Mouse (Mus musculus): ENCODE data around the gene Myo16. TPM values are rescaled to one million over a fixed set of nuclear protein-coding genes. Genes with fewer than 3 reads are reported as not detected.

Myo16 gene
- polyA plus RNA-seq, 1 experiment from 2014 or later = 0.35 TPM

DNA sequence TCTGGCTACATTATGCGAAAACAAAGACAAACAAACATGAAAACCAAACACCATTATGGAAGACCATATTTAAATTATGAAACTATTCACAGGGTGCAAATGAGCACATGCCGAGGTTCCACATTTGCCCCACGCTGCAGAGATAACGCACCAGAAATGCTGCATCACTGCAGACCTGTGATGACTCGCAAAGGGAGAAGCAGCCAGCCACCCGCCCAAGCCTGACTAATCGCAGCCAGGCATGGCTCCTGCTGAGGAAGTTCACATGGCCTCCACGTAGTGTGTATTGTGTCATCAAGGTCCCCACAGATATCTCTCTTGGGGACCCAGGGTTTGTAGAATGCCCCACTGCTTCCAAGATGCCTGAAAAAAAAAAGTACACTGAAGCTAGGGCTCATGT lies 529.4 kb downstream of the Myo16 start:
- Histone ChIP-seq H3K9ac (no peak overlapping the region), H3K9me3 (replicated peaks) (no peaks in the 10 kb centered on the region), H3K27ac (no peak overlapping the region), H3K4me1 (replicated peaks) (no peaks in the 10 kb centered on the region), H3K4me3 (no peak overlapping the region), H3K27me3 (0 out of 2 replicates have a peak, but pooled peaks cover 3% of the 10 kb centered on the region), H3K36me3 (no peaks in the 10 kb centered on the region), H3K4me2 (no peak overlapping the region)
- 51% methylated on average over 8 of the region's 8 CpGs for WGBS
- ATAC-seq (replicated peaks; ENCODE audit: insufficient number of reproducible peaks, insufficient read depth, low FRiP score, low read depth) = no peak

Other genes starting within 250 kb of the Myo16 start
- gene Lig4, start 176.2 kb upstream of the Myo16 start, polyA plus RNA-seq (2015; fragmentation: Nextera tagmentation; extraction: Ambion mirVana) = 3.5 and 4.7 TPM in 2 replicates
- 10.3 and 12.4 TPM in 2 replicates for gene Abhd13, start 176.2 kb upstream of the Myo16 start, polyA plus RNA-seq (2015; fragmentation: Nextera tagmentation; extraction: Ambion mirVana)
- 0.31 and 1.0 TPM in 2 replicates for gene Tnfsf13b, start 147.4 kb upstream of the Myo16 start, polyA plus RNA-seq (2015; fragmentation: Nextera tagmentation; extraction: Ambion mirVana)

Data from heart, embryonic 15.5 days (tissue).